Mouse (Mus musculus): ENCODE data around the gene Retsat.

DNA sequence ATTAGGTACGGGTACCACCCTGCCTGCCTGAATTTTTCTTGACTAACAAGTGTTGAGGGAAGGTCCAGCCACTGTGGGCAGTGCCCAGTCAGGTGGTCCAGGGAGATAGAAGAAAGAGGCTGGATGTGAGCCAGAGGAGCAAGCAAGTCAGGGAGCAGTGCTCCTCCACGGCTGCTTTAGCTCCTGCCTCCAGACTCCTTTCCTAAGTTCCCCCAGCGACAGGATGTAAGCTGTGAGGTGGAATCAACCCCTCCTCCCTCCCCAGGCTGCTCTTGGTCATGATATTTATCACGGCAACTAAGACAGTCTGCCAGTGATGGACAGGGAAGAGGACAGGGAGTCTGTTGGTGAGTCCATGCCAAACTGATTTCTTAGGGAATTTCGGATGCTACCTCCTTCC lies 4.4 kb upstream of the Retsat start:
- TF ChIP-seq POLR2A (IDR thresholded peaks at IDR 0.05; ENCODE audit: borderline replicate concordance, control insufficient read depth, low read depth, low read length) (no peak), CTCF (IDR thresholded peaks at IDR 0.05; ENCODE audit: control insufficient read depth, insufficient read depth, low read length) (no peak)

Data from bone marrow, adult 2 months (tissue).